Mouse (Mus musculus): Measurements from ENCODE around the gene Rab3b.

GRCm38 (mm10) chr4:108905859-108906258 lies 27.0 kb downstream of the Rab3b start:
- no peak for TF ChIP-seq CTCF (IDR thresholded peaks at IDR 0.05; ENCODE audit: control insufficient read depth, insufficient read depth, insufficient read length)
- peak; percentile 33 for TF ChIP-seq MAX (IDR thresholded peaks at IDR 0.05)
- peak; percentile 42 for TF ChIP-seq CEBPB (IDR thresholded peaks at IDR 0.05; ENCODE audit: low read depth)
- no peak for TF ChIP-seq MYOG (IDR thresholded peaks at IDR 0.05; ENCODE audit: control insufficient read depth, extremely low read depth, insufficient read length)
- no peak for TF ChIP-seq USF1 (IDR thresholded peaks at IDR 0.05; ENCODE audit: low read depth)
- TF ChIP-seq MYOD1 (IDR thresholded peaks at IDR 0.05; ENCODE audit: control insufficient read depth, insufficient read length, low read depth), result peak; percentile 42
- no peak for TF ChIP-seq FOSL1 (IDR thresholded peaks at IDR 0.05; ENCODE audit: insufficient read depth, low read length, poor library complexity, severe bottlenecking)

All from C2C12 (cell line).